Mouse (Mus musculus): ENCODE measurements around the gene Pafah2.

- TF ChIP-seq CTCF (IDR thresholded peaks at IDR 0.05; ENCODE audit: insufficient read depth, low read depth, low read length) (no peak), POLR2A (IDR thresholded peaks at IDR 0.05; ENCODE audit: insufficient read depth, low read depth, low read length) (no peak)
Observed at GRCm38 (mm10) chr4:134449595-134450391, 53.7 kb downstream of the Pafah2 start.

Measured in olfactory bulb, adult 2 months (tissue).